Mouse (Mus musculus) CD4-positive, CD25-positive, alpha-beta regulatory T cell, adult 9 weeks (primary cell): ENCODE data around the gene Ddx19a. TPM values are rescaled to one million over a fixed set of nuclear protein-coding genes. Genes with fewer than 3 reads are reported as not detected.

Experiments used
- polyA plus RNA-seq: library from polyadenylated mRNA; unstranded; fragments of 100-300 nt; shearing (Covaris generic); gene quantifications from one replicate; pipeline ENCODE4 v1.2.1, GENCODE M21; 2017

Ddx19a gene
- polyA plus RNA-seq: 19.6 TPM

GRCm38 (mm10) chr8:110997547-110998531 is at the start of gene Ddx19a:
TSS of gene Ddx19a (minus strand) at chr8:110997800.

DNA sequence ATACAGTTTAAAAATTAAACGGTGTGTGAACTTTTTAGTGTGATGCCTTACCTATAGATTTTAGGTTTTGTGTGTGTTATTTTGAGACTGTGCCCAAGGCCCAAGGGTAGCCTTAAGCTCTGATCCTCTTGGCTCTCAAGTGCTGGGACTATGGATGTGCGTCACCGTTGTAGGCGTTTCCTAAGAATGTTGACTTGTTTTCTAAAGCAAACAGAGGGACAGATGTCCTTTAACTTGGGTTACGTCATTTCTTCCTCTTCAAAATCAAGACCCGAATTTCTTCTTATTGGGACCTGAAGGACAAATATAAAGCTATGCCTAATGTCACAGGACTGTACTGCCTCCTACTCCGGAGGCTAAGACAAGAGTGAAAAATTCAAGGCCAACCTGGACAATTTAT is 35.3 kb upstream of the Ddx19a start, which contains the start of gene Aars:
Gene Aars (plus strand): TSS at position 229 of the 400 bp plus-strand sequence.

GRCm38 (mm10) chr8:111031572-111031971 is 34.0 kb upstream of the Ddx19a start, which contains the start of gene Ddx19b:
TSS of gene Ddx19b (minus strand) at chr8:111031751.

Other genes starting within 250 kb of the Ddx19a start
- gene Il34, start 191.9 kb downstream of the Ddx19a start, polyA plus RNA-seq: not detected
- gene Cog4, start 151.2 kb downstream of the Ddx19a start, polyA plus RNA-seq: 80.4 TPM
- gene Sf3b3, start 151.0 kb downstream of the Ddx19a start, polyA plus RNA-seq: 240 TPM
- 10.5 TPM for gene Fuk, start 95.3 kb downstream of the Ddx19a start, polyA plus RNA-seq
- 4.8 TPM for gene St3gal2, start 77.9 kb downstream of the Ddx19a start, polyA plus RNA-seq
- 19.2 TPM for gene Ddx19b, start 34.0 kb upstream of the Ddx19a start, polyA plus RNA-seq
- 48.6 TPM for gene Aars, start 35.3 kb upstream of the Ddx19a start, polyA plus RNA-seq
- gene Exosc6, start 58.5 kb upstream of the Ddx19a start, polyA plus RNA-seq: not detected
- not detected for gene Clec18a, start 94.6 kb upstream of the Ddx19a start, polyA plus RNA-seq
- gene Pdpr, start 96.8 kb upstream of the Ddx19a start, polyA plus RNA-seq: 10.5 TPM